Mouse (Mus musculus): ENCODE measurements around the gene Kifap3. TPM values are rescaled to one million over a fixed set of nuclear protein-coding genes. Genes with fewer than 3 reads are reported as not detected.

Gene Kifap3
- total RNA-seq, 1 experiment from 2014 or later = 12.6 TPM

GRCm38 (mm10) chr1:163893294-163893693 is 113.9 kb downstream of the Kifap3 start:
- no peak for ATAC-seq (replicated peaks; ENCODE audit: low read depth, poor library complexity, severe bottlenecking)

GRCm38 (mm10) chr1:163893774-163894527 is 114.6 kb downstream of the Kifap3 start:
- no peak for ATAC-seq (replicated peaks; ENCODE audit: low read depth, poor library complexity, severe bottlenecking)

- peak; percentile 41; the same call in 1 of the 2 replicates for ATAC-seq (replicated peaks; ENCODE audit: low read depth, poor library complexity, severe bottlenecking)
Observed at GRCm38 (mm10) chr1:163898291-163898764, 118.9 kb downstream of the Kifap3 start.

- ATAC-seq (replicated peaks; ENCODE audit: low read depth, poor library complexity, severe bottlenecking) = peak; percentile 58
Observed at GRCm38 (mm10) chr1:163899575-163899974, 120.2 kb downstream of the Kifap3 start.

GRCm38 (mm10) chr1:163900168-163900567 is 120.8 kb downstream of the Kifap3 start:
- peak; percentile 71 for ATAC-seq (replicated peaks; ENCODE audit: low read depth, poor library complexity, severe bottlenecking)

GRCm38 (mm10) chr1:163903411-163903810 is 124.0 kb downstream of the Kifap3 start:
- no peak for ATAC-seq (replicated peaks; ENCODE audit: low read depth, poor library complexity, severe bottlenecking)

- no peak for ATAC-seq (replicated peaks; ENCODE audit: low read depth, poor library complexity, severe bottlenecking)
Observed at GRCm38 (mm10) chr1:163907007-163907811, 127.8 kb downstream of the Kifap3 start.

- no peak for ATAC-seq (replicated peaks; ENCODE audit: low read depth, poor library complexity, severe bottlenecking)
Observed at GRCm38 (mm10) chr1:163908389-163908788, 129.0 kb downstream of the Kifap3 start.

GRCm38 (mm10) chr1:163910343-163910742 is 131.0 kb downstream of the Kifap3 start:
- peak; percentile 95 for ATAC-seq (replicated peaks; ENCODE audit: low read depth, poor library complexity, severe bottlenecking)

- ATAC-seq (replicated peaks; ENCODE audit: low read depth, poor library complexity, severe bottlenecking) = no peak
Observed at GRCm38 (mm10) chr1:163910785-163911184, 131.4 kb downstream of the Kifap3 start.

GRCm38 (mm10) chr1:163911981-163912380 is 132.6 kb downstream of the Kifap3 start:
- no peak for ATAC-seq (replicated peaks; ENCODE audit: low read depth, poor library complexity, severe bottlenecking)

GRCm38 (mm10) chr1:163917349-163918160 is 138.2 kb downstream of the Kifap3 start:
- no peak for ATAC-seq (replicated peaks; ENCODE audit: low read depth, poor library complexity, severe bottlenecking)

- ATAC-seq (replicated peaks; ENCODE audit: low read depth, poor library complexity, severe bottlenecking) = no peak
Observed at GRCm38 (mm10) chr1:163924093-163924492, 144.7 kb downstream of the Kifap3 start.

GRCm38 (mm10) chr1:163928846-163929245 is 149.5 kb downstream of the Kifap3 start, which contains the start of gene Scyl3:
Gene Scyl3 (plus strand): TSS chr1:163929100.
- no peak for ATAC-seq (replicated peaks; ENCODE audit: low read depth, poor library complexity, severe bottlenecking)

GRCm38 (mm10) chr1:163929636-163930457 is 150.5 kb downstream of the Kifap3 start:
- ATAC-seq (replicated peaks; ENCODE audit: low read depth, poor library complexity, severe bottlenecking) = peak; percentile 83

- peak; percentile 26 for ATAC-seq (replicated peaks; ENCODE audit: low read depth, poor library complexity, severe bottlenecking)
Observed at GRCm38 (mm10) chr1:163930458-163930794, 151.0 kb downstream of the Kifap3 start.

GRCm38 (mm10) chr1:163931801-163932200 is 152.4 kb downstream of the Kifap3 start:
- no peak for ATAC-seq (replicated peaks; ENCODE audit: low read depth, poor library complexity, severe bottlenecking)

GRCm38 (mm10) chr1:163934591-163934990 is 155.2 kb downstream of the Kifap3 start:
- no peak for ATAC-seq (replicated peaks; ENCODE audit: low read depth, poor library complexity, severe bottlenecking)

- no peak for ATAC-seq (replicated peaks; ENCODE audit: low read depth, poor library complexity, severe bottlenecking)
Observed at GRCm38 (mm10) chr1:163942056-163942455, 162.7 kb downstream of the Kifap3 start.
